Mouse (Mus musculus) kidney, postnatal 0 days (tissue): ENCODE data around the gene Slco1c1. TPM values are rescaled to one million over a fixed set of nuclear protein-coding genes. Genes with fewer than 3 reads are reported as not detected.

Source experiments
- ATAC-seq: fragments of 200-750 bp; cut with Nextera tagmentation; replicated peaks from 2 replicates; pipeline ENCODE4 v1.8.0; 2017; ENCODE audit warnings: low read depth, moderate number of reproducible peaks, moderate TSS enrichment, moderate library complexity; ENCODE audit not compliant: low FRiP score
- DNase-seq: peaks from one replicate; pipeline ENCODE4 v3.0.0-alpha.2; 2016; ENCODE audit warnings: low spot score
- H3K27ac ChIP-seq: fragments of 300-500 bp; sonication (generic); 2 replicates; pipeline ENCODE4 v1.5.1; 2014; ENCODE audit warnings: mild to moderate bottlenecking
- H3K27me3 ChIP-seq: fragments of 300-500 bp; sonication (generic); 2 replicates; pipeline ENCODE4 v1.6.1; 2014; ENCODE audit warnings: low read length, mixed read lengths; ENCODE audit not compliant: insufficient read depth
- H3K36me3 ChIP-seq: fragments of 300-500 bp; sonication (generic); 2 replicates; pipeline ENCODE4 v1.6.1; 2014; ENCODE audit warnings: low read length, mixed read lengths; ENCODE audit not compliant: insufficient read depth
- H3K4me1 ChIP-seq: fragments of 300-500 bp; sonication (generic); replicated peaks from 2 replicates; pipeline ENCODE4 v1.6.1; 2014; ENCODE audit warnings: antibody characterized with exemption, low read length, mixed read lengths; ENCODE audit not compliant: insufficient read depth
- H3K4me2 ChIP-seq: fragments of 300-500 bp; sonication (generic); 2 replicates; pipeline ENCODE4 v1.6.1; 2014; ENCODE audit warnings: mild to moderate bottlenecking, low read length, moderate library complexity, mixed read lengths
- H3K4me3 ChIP-seq: fragments of 300-500 bp; sonication (generic); replicated peaks from 2 replicates; pipeline ENCODE4 v1.5.1; 2014; ENCODE audit warnings: low read depth, low read length
- H3K9ac ChIP-seq: fragments of 300-500 bp; sonication (generic); 2 replicates; pipeline ENCODE4 v1.6.1; 2014; ENCODE audit warnings: low read depth, low read length
- H3K9me3 ChIP-seq: fragments of 300-500 bp; sonication (generic); replicated peaks from 2 replicates; pipeline ENCODE4 v1.6.1; 2016; ENCODE audit warnings: low read length, inconsistent platforms, mixed read lengths
- CTCF ChIP-seq: IDR thresholded peaks from 2 replicates; pipeline ENCODE4 v1.5.1; 2016; ENCODE audit warnings: antibody characterized with exemption, low read depth, mild to moderate bottlenecking, moderate library complexity
- WGBS: fragments of 180-500 bp; shearing (Covaris S2); extraction: QIAGEN DNeasy Blood & Tissue Kit; methylation state at CpG from one replicate; pipeline ENCODE4 v1.1.7; 2014; 5-methylcytosine and 5-hydroxymethylcytosine counted together
- polyA plus RNA-seq: library from polyadenylated mRNA; unstranded; fragments of >200 nt; fragmentation: Nextera tagmentation; extraction: Ambion mirVana; gene quantifications from 2 replicates; pipeline ENCODE4 v1.2.1, GENCODE M21; 2015

Slco1c1 gene
- polyA plus RNA-seq, 1 experiment from 2014 or later = 0.13 TPM

- WGBS = 61% methylated on average over 1 of the region's 1 CpGs
- no peak overlapping the region for H3K4me3 ChIP-seq
- H3K9me3 ChIP-seq = no peaks in the 10 kb centered on the region
- H3K27ac ChIP-seq = no peak overlapping the region
- H3K9ac ChIP-seq = no peak overlapping the region
- 0 out of 2 replicates have a peak, but pooled peaks cover 2% of the 10 kb centered on the region for H3K4me1 ChIP-seq
- no peaks in the 10 kb centered on the region for H3K27me3 ChIP-seq
- H3K36me3 ChIP-seq = no peaks in the 10 kb centered on the region
- ATAC-seq (no peak), DNase-seq (no peak)
- H3K4me2 ChIP-seq = no peak overlapping the region
- no peak for TF ChIP-seq CTCF
These were observed 17.0 kb downstream of the Slco1c1 start for GRCm38 (mm10) chr6:141541136-141541535.

DNA sequence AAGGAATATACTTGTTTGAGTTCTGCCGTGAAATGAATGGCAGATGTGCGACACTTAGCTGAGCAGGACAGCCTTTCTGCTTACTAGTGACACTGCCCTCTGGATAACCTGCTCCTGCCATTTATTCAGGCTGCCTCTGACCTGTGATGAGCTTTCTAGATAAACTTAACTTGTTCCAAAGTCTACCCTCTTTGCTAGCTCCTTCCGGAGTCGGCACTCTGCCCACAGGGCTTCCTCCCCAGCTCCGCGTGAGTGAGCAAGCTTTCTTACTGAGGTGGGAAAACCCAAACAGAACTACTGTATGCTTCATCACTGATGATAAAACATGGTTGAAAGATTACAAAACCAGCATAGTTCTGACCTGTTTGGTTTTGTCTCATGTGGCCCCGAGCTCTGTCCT, 19.2 kb downstream of the Slco1c1 start:
- H3K36me3 ChIP-seq = no peaks in the 10 kb centered on the region
- H3K27me3 ChIP-seq = no peaks in the 10 kb centered on the region
- H3K9me3 ChIP-seq = no peaks in the 10 kb centered on the region
- H3K9ac ChIP-seq = no peak overlapping the region
- no peak overlapping the region for H3K4me3 ChIP-seq
- no peak overlapping the region for H3K4me2 ChIP-seq
- WGBS = 61% methylated on average over 7 of the region's 7 CpGs
- 0 out of 2 replicates have a peak, but pooled peaks cover 2% of the 10 kb centered on the region for H3K4me1 ChIP-seq
- DNase-seq (no peak), ATAC-seq (no peak)
- no peak overlapping the region for H3K27ac ChIP-seq
- no peak for TF ChIP-seq CTCF

GRCm38 (mm10) chr6:141558118-141558517, 34.0 kb downstream of the Slco1c1 start:
- no peak overlapping the region for H3K4me3 ChIP-seq
- H3K4me2 ChIP-seq = no peak overlapping the region
- WGBS = 63% methylated on average over 1 of the region's 1 CpGs
- no peak overlapping the region for H3K9ac ChIP-seq
- DNase-seq = no peak
- no peaks in the 10 kb centered on the region for H3K4me1 ChIP-seq
- no peak for ATAC-seq
- H3K9me3 ChIP-seq = no peaks in the 10 kb centered on the region
- H3K27ac ChIP-seq = no peak overlapping the region
- no peaks in the 10 kb centered on the region for H3K36me3 ChIP-seq
- H3K27me3 ChIP-seq = no peaks in the 10 kb centered on the region
- no peak for TF ChIP-seq CTCF

DNA sequence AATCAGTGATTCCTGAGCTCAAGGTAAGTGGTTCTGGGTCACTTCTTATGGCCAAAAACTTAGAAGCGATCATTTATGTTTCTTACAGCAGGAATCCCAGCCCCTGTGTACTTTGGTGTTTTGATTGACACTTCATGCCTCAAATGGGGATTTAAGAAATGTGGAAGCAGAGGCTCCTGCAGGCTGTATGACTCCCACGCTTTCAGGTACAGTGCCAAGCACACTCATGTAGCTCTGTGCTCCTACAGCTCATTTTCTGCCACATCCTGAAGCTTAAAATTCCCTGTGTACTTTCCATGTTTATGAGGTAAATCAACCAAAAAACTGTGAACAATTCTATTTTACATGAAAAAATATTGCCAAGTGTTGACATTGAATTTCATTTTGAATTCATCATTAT, 43.2 kb downstream of the Slco1c1 start:
- ATAC-seq (no peak), DNase-seq (no peak)
- no peaks in the 10 kb centered on the region for H3K36me3 ChIP-seq
- no peak overlapping the region for H3K27ac ChIP-seq
- H3K4me3 ChIP-seq = no peak overlapping the region
- H3K4me1 ChIP-seq = no peaks in the 10 kb centered on the region
- WGBS = 73% methylated on average over 2 of the region's 2 CpGs
- no peaks in the 10 kb centered on the region for H3K27me3 ChIP-seq
- no peak overlapping the region for H3K9ac ChIP-seq
- H3K9me3 ChIP-seq = no peaks in the 10 kb centered on the region
- H3K4me2 ChIP-seq = no peak overlapping the region
- TF ChIP-seq CTCF = no peak

DNA sequence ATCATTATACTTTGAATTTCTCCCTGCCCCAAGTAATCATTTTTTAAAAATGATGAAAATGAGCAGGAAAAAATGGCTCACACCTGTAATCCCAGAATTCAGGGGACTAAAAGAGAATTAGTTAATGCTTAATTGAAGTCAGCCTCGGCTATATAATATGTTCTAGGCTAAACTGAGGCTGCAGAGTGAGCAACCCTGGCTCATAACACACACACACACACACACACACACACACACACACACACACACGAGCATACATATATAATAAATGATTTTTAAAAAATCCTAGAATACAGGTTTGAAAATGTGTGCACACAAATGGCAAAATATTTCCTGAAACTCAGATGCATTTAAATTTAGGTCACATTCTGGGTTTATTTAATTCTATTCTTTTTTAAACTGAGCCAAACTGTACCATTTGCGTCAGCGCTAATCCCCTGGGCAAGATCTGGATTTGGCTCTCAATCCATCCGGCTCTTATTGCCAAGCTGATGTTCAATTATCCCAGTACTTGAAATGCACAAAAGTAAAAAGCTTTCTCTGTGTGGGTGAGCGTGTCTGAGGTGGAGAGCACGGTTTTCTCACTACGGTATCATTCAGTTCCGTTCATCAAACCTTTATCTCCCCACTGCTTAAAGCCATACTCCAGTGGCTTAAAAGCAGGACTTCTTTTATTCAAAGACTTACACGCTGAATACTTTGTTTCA, 43.8 kb downstream of the Slco1c1 start:
- WGBS = 87% methylated on average over 10 of the region's 10 CpGs
- no peak overlapping the region for H3K4me2 ChIP-seq
- no peaks in the 10 kb centered on the region for H3K9me3 ChIP-seq
- H3K27ac ChIP-seq = no peak overlapping the region
- no peak for TF ChIP-seq CTCF
- no peaks in the 10 kb centered on the region for H3K36me3 ChIP-seq
- no peak overlapping the region for H3K4me3 ChIP-seq
- DNase-seq (no peak), ATAC-seq (no peak)
- H3K27me3 ChIP-seq = no peaks in the 10 kb centered on the region
- H3K9ac ChIP-seq = no peak overlapping the region
- H3K4me1 ChIP-seq = no peaks in the 10 kb centered on the region

DNA sequence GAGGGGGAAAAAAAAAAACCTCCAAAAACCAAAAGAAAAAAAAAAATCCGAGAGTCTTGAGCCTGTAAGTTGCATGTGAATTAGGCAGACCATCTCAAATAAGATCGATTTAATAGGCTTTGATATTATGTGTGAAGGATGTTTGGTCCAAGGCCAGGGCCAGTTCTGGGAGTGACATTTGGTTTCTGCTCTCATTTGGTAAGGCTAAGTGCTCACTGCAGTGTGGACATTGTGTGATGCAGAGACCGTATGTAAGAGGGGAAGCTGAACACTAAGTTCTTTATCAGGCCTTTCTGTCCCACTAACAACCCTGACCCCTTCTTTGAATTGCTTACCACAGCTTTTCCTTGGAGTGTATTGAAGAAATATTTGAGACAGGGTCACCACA, 44.4 kb downstream of the Slco1c1 start:
- H3K4me1 ChIP-seq = no peaks in the 10 kb centered on the region
- H3K4me3 ChIP-seq = no peak overlapping the region
- no peaks in the 10 kb centered on the region for H3K9me3 ChIP-seq
- H3K4me2 ChIP-seq = no peak overlapping the region
- no peaks in the 10 kb centered on the region for H3K36me3 ChIP-seq
- WGBS = 62% methylated on average over 3 of the region's 3 CpGs
- ATAC-seq = no peak
- TF ChIP-seq CTCF = no peak
- H3K27me3 ChIP-seq = no peaks in the 10 kb centered on the region
- DNase-seq = no peak
- no peak overlapping the region for H3K9ac ChIP-seq
- H3K27ac ChIP-seq = no peak overlapping the region

DNA sequence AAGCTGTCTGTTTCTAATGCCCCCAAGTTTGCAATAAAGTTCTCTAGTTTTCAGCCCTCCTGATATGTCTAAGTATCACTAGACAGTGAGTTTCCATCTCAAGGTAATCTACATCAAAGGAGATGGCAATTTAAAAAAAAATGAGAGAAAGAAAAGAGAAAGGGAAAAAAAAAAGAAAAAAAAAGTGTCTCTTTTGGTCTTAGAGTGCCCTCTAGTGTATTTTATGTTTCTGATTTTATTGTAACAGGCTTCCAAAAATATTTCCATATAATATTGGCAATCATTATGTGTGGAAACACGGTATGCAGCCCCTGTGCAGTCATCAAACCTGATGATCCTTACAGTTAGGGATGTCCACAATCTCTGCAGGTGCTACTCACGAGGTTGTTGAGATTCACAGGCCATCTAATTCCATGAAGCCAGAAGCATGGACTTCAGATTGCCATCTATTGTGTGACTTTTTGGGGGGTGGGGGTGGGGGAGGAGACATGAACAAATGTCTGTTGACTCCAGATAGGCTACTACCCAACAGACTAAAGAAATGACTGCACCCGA, 52.6 kb downstream of the Slco1c1 start:
- no peaks in the 10 kb centered on the region for H3K4me1 ChIP-seq
- no peak overlapping the region for H3K4me2 ChIP-seq
- H3K9ac ChIP-seq = no peak overlapping the region
- H3K36me3 ChIP-seq = no peaks in the 10 kb centered on the region
- H3K27ac ChIP-seq = no peak overlapping the region
- ATAC-seq (no peak), DNase-seq (peak; percentile 70)
- H3K27me3 ChIP-seq = no peaks in the 10 kb centered on the region
- no peaks in the 10 kb centered on the region for H3K9me3 ChIP-seq
- WGBS = 52% methylated on average over 3 of the region's 3 CpGs
- H3K4me3 ChIP-seq = no peak overlapping the region
- TF ChIP-seq CTCF = peak; percentile 69
